Mouse (Mus musculus) liver, embryonic 11.5 days (tissue): ENCODE data around the gene Gm13290. TPM values are rescaled to one million over a fixed set of nuclear protein-coding genes. Genes with fewer than 3 reads are reported as not detected.
"Not testable (repeated sequence)": the region's sequence is repeated elsewhere in the genome, so short reads cannot be mapped to it uniquely, and the experiment has no call there.

Experiments
- ATAC-seq: fragments of 200-750 bp; cut with Nextera tagmentation; replicated peaks from 2 replicates; pipeline ENCODE4 v1.8.0; 2017; ENCODE audit warnings: moderate number of reproducible peaks, mild to moderate bottlenecking, moderate TSS enrichment, moderate library complexity; ENCODE audit not compliant: low FRiP score
- DNase-seq: peaks from one replicate; pipeline ENCODE4 v3.0.0-alpha.2; 2017; ENCODE audit warnings: low spot score
- H3K27ac ChIP-seq: fragments of 300-500 bp; sonication (generic); 2 replicates; pipeline ENCODE4 v1.5.1; 2014; ENCODE audit warnings: mild to moderate bottlenecking, low read depth, low read length, control low read depth
- H3K27me3 ChIP-seq: fragments of 300-500 bp; sonication (generic); replicated peaks from 2 replicates; pipeline ENCODE4 v1.6.1; 2014; ENCODE audit warnings: low read length, mixed read lengths; ENCODE audit not compliant: control insufficient read depth, insufficient read depth
- H3K36me3 ChIP-seq: fragments of 300-500 bp; sonication (generic); 2 replicates; pipeline ENCODE4 v1.6.1; 2014; ENCODE audit warnings: mild to moderate bottlenecking, low read length, moderate library complexity, mixed read lengths; ENCODE audit not compliant: control insufficient read depth, insufficient read depth
- H3K4me1 ChIP-seq: fragments of 300-500 bp; sonication (generic); replicated peaks from 2 replicates; pipeline ENCODE4 v1.6.1; 2014; ENCODE audit warnings: low read length, mixed read lengths; ENCODE audit not compliant: control insufficient read depth, insufficient read depth
- H3K4me2 ChIP-seq: fragments of 300-500 bp; sonication (generic); 2 replicates; pipeline ENCODE4 v1.6.1; 2014; ENCODE audit warnings: mild to moderate bottlenecking, control low read depth, moderate library complexity
- H3K4me3 ChIP-seq: fragments of 300-500 bp; sonication (generic); 2 replicates; pipeline ENCODE4 v1.5.1; 2014; ENCODE audit warnings: low read depth, low read length, control low read depth
- H3K9ac ChIP-seq: fragments of 300-500 bp; sonication (generic); 2 replicates; pipeline ENCODE4 v1.6.1; 2014; ENCODE audit warnings: low read depth, low read length, control low read depth
- H3K9me3 ChIP-seq: fragments of 300-500 bp; sonication (generic); 2 replicates; pipeline ENCODE4 v1.6.1; 2016; ENCODE audit warnings: low read length, inconsistent platforms, mixed read lengths; ENCODE audit not compliant: control insufficient read depth
- WGBS: fragments of 180-500 bp; shearing (Covaris S2); extraction: QIAGEN DNeasy Blood & Tissue Kit; methylation state at CpG from one replicate; pipeline ENCODE4 v1.1.7; 2014; 5-methylcytosine and 5-hydroxymethylcytosine counted together
- polyA plus RNA-seq: library from polyadenylated mRNA; unstranded; fragments of >200 nt; fragmentation: Nextera tagmentation; extraction: Ambion mirVana; gene quantifications from 2 replicates; pipeline ENCODE4 v1.2.1, GENCODE M21; 2014

Gene Gm13290
- polyA plus RNA-seq, 1 experiment from 2014 or later, result not detected

- not testable (repeated sequence) for H3K27ac ChIP-seq, ATAC-seq, H3K4me2 ChIP-seq, H3K9ac ChIP-seq, H3K4me3 ChIP-seq, H3K27me3 ChIP-seq, H3K36me3 ChIP-seq, H3K4me1 ChIP-seq, H3K9me3 ChIP-seq, DNase-seq
- WGBS, result 66% methylated on average over 14 of the region's 15 CpGs
Observed at GRCm38 (mm10) chr4:88754818-88755340, 18.8 kb upstream of the Gm13290 start, which contains the start of gene Gm13271. Gene Gm13271 (plus strand): TSS chr4:88754868.

- H3K9me3 ChIP-seq, H3K27me3 ChIP-seq, H3K36me3 ChIP-seq, ATAC-seq, H3K4me1 ChIP-seq: not testable (repeated sequence)
- Histone ChIP-seq H3K4me2 (peak overlapping the region; percentile 75), H3K9ac (peak overlapping the region; percentile 71), H3K4me3 (peak overlapping the region; percentile 58), H3K27ac (peak overlapping the region; percentile 90)
- peak; percentile 64 for DNase-seq
- 11% methylated on average over 28 of the region's 31 CpGs for WGBS
Observed at GRCm38 (mm10) chr4:88756581-88757513, 16.8 kb upstream of the Gm13290 start.

DNA sequence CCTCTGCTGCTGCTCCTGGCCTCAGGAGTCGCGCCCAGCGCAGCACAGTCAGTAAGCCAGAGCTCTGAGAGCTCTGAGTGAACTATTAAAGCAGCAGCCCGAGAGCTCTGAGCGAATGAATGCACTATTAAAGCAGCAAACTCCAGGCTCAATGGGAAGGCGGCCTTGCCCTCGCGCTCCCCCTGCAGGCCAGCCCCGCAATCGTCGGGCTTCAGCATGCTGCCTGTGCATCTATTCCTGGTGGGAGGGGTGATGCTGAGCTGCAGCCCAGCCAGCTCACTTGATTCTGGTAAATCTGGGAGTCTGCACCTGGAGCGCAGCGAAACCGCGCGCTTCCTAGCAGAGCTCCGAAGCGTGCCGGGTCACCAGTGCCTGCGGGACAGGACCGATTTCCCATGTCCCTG is 16.0 kb upstream of the Gm13290 start:
- H3K27me3 ChIP-seq, H3K9me3 ChIP-seq, H3K4me1 ChIP-seq, H3K36me3 ChIP-seq: not testable (repeated sequence)
- peak overlapping the region; percentile 71 for H3K9ac ChIP-seq
- under 1% methylated on average over 16 of the region's 21 CpGs for WGBS
- peak overlapping the region; percentile 75 for H3K4me2 ChIP-seq
- peak overlapping the region; percentile 90 for H3K27ac ChIP-seq
- peak overlapping the region; percentile 58 for H3K4me3 ChIP-seq
- DNase-seq, result peak; percentile 79
- ATAC-seq, result peak; percentile 100

DNA sequence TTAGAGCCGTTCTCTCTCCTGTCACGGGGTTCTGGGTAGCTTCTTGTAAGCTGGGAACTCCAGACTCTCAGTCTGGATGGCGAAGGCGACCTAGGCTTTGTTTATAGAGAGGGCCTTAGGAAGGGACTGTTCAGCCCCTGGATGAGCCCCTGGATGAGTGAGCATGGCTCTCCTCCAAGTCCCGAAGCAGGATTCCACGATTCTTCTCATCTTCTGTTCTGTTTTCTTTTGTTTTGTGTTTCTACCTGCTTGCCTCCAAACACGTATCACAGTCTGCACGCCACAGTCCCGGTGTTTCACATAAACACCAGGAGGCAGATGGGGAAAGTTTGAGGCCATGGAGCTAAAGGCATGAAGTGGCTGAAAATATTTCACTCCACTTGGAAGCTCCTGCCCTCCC is 14.9 kb upstream of the Gm13290 start:
- not testable (repeated sequence) for H3K4me3 ChIP-seq, H3K4me1 ChIP-seq, H3K27me3 ChIP-seq, DNase-seq, H3K4me2 ChIP-seq, H3K9me3 ChIP-seq, H3K36me3 ChIP-seq, ATAC-seq, H3K9ac ChIP-seq, H3K27ac ChIP-seq
- 86% methylated on average over 9 of the region's 9 CpGs for WGBS

- peak within 1 kb of the TSS; percentile 37 for H3K4me3 ChIP-seq
- H3K36me3 ChIP-seq, H3K27me3 ChIP-seq, ATAC-seq, H3K9me3 ChIP-seq, DNase-seq, H3K9ac ChIP-seq, H3K27ac ChIP-seq, H3K4me1 ChIP-seq: not testable (repeated sequence)
- WGBS, result 19% methylated on average over 11 of the region's 14 CpGs
- H3K4me2 ChIP-seq, result peak within 1 kb of the TSS; percentile 51
Observed at GRCm38 (mm10) chr4:88759610-88760268, 13.9 kb upstream of the Gm13290 start, which contains the start of gene Gm13283. Gene Gm13283 (plus strand): TSS chr4:88760119.

GRCm38 (mm10) chr4:88760431-88760830 is 13.2 kb upstream of the Gm13290 start:
- H3K4me2 ChIP-seq, result peak overlapping the region; percentile 51
- H3K27ac ChIP-seq, H3K27me3 ChIP-seq, H3K36me3 ChIP-seq, H3K4me1 ChIP-seq, H3K9me3 ChIP-seq, ATAC-seq, H3K9ac ChIP-seq: not testable (repeated sequence)
- peak; percentile 43 for DNase-seq
- peak overlapping the region; percentile 37 for H3K4me3 ChIP-seq
- under 1% methylated on average over 20 of the region's 28 CpGs for WGBS

DNA sequence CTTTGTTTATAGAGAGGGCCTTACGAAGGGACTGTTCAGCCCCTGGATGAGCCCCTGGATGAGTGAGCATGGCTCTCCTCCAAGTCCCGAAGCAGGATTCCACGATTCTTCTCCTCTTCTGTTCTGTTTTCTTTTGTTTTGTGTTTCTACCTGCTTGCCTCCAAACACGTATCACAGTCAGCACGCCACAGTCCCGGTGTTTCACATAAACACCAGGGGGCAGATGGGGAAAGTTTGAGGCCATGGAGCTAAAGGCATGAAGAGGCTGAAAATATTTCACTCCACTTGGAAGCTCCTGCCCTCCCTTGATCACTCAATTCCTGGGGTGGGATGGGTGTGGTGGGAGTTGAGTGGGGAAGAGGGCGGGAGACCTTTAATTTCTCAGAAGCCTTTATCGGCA is 11.9 kb upstream of the Gm13290 start:
- not testable (repeated sequence) for H3K4me1 ChIP-seq, H3K27me3 ChIP-seq, H3K4me3 ChIP-seq, H3K36me3 ChIP-seq, H3K9ac ChIP-seq, ATAC-seq, H3K27ac ChIP-seq, DNase-seq, H3K4me2 ChIP-seq, H3K9me3 ChIP-seq
- WGBS, result 55% methylated on average over 6 of the region's 8 CpGs

DNA sequence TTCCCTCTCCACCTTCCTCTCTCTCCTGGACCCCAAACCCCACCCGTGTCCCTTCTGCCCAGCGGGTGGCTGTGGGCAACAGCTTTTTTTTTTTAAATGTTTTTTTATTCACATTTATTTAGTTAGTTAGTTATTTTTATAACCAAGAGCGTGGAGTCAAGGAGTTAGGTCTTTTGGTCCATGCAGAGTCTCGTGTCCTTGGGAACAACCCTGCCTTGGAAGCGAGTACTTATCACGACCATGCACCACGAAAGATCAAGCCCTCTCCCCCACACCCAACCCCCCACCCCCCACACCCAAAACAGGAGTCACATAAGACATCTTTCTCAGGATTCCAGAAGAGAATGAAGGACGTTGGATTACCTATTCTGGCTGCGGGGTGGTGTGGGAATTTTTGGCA is 11.3 kb upstream of the Gm13290 start:
- H3K4me3 ChIP-seq, H3K36me3 ChIP-seq, H3K9me3 ChIP-seq, DNase-seq, H3K9ac ChIP-seq, H3K27me3 ChIP-seq, H3K4me2 ChIP-seq, ATAC-seq, H3K4me1 ChIP-seq, H3K27ac ChIP-seq: not testable (repeated sequence)
- WGBS, result 36% methylated on average over 8 of the region's 9 CpGs
